Mouse (Mus musculus) heart, adult 9 months (tissue): ENCODE data around the gene Rundc1.
"Not testable (repeated sequence)": the region's sequence is repeated elsewhere in the genome, so short reads cannot be mapped to it uniquely, and the experiment has no call there.

ENCODE experiments used
- DNase-seq, 2 experiments: peaks; one replicate each; pipeline ENCODE4 v3.0.0; 2022; ENCODE audit warnings: low spot score in 2 of 2

Rundc1 gene

DNA sequence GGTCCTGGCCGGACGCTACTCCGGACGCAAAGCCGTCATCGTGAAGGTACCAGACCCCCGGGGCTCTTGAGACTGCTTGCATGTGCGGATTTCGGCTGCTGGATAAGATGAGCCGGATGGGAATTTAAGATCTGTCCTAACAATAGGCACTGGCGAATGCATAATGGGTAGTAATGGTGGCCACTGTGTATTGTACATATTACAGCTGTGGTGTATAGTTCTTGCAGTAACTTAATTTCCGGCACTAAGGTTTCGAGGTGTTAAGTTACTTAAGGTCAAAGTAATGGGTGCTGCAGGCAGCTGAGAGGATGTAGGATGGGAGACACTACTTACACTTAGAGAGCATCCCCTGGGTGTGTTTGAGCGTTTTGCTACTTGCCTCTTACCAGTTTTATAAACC, 17.9 kb downstream of the Rundc1 start:
- no peak for DNase-seq

DNA sequence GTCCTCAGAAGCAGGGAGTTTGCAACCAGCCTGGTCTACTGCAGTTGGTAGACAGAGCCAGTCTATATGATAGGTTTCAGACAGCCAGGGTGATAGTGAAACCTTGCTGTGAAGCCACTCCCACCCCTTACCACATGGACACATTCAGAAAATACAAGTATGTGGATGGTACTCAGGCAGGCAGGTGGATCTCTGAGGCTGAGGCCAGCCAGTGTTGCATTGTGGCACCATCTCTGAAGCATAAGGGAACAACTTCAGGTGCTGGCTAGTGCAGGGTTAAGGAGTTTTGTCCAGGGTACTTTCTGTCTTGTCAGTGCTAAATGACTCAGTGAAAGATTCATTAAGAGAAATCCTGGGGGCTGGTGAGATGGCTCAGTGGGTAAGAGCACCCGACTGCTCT, 21.4 kb downstream of the Rundc1 start:
- DNase-seq = no peak

DNA sequence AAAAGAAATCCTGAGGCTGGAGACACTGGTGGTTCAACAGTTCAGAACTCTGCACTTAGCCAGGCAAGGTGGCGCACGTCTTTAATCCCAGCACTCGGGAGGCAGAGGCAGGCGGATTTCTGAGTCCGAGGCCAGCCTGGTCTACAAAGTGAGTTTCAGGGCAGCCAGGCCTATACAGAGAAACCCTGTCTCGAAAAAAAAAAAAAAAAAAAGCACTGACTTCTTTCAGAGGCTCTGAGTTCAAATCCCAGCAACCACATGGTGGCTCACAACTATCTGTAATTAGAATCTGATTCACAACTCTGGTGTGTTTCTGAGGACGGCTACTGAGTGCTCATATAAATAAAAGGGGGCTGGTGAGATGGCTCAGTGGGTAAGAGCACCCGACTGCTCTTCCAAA, 22.0 kb downstream of the Rundc1 start:
- DNase-seq = not testable (repeated sequence)

DNA sequence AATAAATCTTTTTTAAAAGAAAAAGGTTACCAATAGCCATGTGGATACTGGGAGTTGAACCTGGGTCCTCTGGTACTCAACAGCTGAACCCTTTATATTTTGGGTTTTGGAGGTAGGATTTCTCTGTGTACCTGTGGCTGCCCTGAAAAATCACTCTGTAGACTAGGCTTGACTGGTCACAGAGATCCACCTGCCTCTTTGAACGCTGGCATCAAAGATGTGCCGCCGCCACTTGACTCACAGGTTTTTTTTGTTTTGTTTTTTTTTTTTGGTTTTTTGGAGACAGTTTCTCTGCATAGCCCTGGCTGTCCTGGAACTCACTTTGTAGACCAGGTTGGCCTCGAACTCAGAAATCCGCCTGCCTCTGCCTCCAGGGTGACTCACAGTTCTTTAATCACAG, 22.9 kb downstream of the Rundc1 start:
- DNase-seq = no peak

DNA sequence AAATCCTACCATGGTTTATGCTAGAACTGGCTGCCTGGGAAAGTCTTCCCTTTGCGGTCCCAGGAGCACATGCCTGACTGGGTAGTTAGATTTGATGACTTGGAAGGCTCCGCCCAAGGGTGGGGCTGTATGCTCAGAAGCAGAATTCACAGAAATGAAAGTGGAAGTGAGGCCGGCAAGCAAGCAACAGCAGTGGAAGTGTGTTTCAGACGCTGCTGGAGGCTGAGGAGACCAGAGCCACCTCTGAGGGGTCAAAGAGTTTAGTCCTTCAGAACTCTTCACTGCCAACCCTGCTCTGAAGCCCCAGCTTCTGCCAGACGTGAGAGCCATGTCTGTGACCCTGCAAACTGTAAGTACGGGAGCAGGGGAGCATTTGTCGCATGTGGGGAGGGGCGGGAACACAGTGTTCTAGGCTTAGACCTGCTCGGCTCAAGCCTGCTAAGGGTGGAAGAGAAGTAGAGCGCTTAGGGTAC, 23.4 kb downstream of the Rundc1 start, which contains the start of gene Ifi35:
Ifi35 (plus strand) TSS at position 134 of the 473 bp plus-strand sequence.
- DNase-seq = peak; percentile 89 to 90

DNA sequence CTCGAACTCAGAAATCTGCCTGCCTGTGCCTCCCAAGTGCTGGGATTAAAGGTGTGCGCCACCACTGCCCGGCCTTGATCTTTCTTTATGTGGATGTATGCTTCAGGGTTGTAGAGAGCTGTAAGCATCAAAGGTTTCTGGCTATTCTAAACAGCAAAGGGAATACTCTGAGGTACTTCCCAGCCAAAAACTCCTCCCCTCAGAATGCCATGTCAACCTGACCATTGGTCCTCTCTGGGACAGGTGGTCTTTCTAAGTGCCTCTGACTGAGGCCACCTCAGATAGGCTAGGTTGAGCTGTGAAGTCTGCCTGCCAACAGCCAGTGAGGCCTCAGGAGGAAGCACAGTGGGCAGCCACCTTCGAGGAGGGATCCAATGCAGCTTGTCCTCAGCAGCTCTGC, 24.0 kb downstream of the Rundc1 start:
- no peak for DNase-seq

DNA sequence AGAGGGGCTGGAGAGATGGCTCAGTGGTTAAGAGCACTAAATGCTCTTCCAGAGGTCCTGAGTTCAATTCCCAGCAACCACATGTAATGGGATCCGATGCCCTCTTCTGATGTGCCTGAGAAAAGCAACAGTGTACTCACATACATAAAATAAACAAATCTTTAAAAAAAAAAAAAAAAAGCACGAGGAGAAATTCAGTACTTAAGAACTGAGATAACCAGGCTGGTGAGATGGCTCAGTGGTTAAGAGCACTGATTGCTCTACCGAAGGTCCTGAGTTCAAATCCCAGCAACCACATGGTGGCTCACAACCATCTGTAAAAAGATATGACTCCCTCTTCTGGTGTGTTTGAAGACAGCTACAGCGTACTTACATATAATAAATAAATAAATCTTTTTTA, 24.7 kb downstream of the Rundc1 start:
- not testable (repeated sequence) for DNase-seq

DNA sequence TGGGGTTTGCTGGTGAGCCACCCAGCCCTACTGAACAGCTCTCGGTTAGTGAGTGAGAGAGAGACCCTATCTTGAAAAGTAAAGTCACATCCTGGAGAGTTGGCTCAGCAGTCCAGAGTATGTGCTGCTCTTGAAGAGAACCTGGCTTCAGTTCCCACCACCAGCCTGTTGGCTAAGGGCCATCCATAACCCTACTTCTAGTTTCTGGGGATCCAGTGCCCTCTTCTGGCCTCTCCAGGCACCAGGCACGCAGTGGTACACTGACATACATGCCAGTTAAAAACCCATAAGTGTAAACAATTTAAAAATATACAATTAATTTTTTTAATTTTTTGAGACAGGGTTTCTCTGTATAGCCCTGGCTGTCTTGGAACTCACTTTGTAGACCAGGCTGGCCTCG, 25.5 kb downstream of the Rundc1 start:
- DNase-seq = no peak

DNA sequence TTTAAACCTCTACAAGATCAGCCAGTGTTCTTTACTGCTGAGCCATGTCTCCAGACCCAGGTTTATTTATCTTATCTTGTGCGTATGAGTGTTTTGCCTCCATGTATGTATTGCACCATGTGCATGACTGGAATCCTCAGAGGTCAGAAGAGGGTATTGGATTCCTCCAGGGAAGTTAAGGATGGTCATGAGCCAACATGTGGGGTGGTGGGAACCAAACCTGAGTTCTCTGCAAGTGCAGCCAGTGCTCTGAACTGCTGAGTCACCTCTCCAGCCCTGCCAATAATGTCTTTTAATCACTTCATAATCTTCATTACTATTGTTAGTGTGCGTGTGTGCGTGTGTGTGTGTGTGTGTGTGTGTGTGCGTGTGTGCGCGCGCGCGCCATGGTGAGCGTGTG, 26.7 kb downstream of the Rundc1 start:
- no peak for DNase-seq

DNA sequence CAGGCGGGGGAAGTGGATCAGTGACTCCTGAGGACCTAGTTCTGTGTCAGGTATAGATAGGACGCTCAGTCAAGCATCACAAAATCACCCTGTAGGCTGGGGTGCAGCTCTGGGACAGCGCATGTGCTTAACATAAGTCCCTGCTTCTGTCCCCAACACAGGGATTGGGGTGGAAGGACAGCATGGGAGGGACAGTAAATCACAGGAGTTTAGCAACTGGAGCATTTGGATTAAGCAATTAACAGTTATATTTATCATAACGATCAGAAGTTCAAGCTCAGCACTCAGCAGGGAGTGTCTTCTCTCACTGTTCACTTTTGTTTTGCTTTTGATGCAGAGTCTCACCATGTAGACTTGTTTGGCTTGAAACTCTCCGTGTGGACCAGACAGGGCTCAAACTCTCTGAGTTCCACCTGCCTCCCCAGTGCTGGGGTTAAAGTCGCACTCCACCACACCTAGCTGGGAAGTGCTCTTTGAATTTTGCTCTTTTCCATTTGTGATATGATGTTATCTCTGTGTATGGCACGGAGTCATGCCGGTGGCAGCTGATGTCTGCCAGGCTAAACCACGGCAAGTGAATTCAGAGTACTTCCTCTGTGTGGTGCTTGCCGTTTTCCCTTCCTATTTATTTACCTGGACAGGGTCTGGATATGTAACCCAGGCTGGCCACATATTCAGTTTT, 27.3 kb downstream of the Rundc1 start:
- no peak for DNase-seq

DNA sequence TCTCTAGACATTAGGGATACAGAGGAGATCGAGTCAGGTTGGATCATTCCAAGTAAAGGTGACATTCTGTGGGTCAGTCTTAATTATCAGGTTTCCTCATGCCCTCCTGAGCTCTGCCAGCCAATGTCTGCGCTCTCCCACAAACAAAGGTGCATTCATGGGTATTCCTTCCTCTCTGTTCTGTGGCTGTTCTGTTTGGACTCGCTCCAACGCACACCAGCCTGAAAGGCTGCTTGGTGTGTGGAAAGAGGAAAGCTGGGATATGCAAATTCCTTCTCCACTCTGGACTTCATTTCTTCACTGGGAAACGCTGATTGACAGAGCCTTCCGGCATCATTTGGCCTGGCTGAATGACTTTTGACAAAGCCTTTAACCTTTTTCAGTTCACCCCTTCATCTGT, 29.8 kb downstream of the Rundc1 start:
- no peak for DNase-seq

DNA sequence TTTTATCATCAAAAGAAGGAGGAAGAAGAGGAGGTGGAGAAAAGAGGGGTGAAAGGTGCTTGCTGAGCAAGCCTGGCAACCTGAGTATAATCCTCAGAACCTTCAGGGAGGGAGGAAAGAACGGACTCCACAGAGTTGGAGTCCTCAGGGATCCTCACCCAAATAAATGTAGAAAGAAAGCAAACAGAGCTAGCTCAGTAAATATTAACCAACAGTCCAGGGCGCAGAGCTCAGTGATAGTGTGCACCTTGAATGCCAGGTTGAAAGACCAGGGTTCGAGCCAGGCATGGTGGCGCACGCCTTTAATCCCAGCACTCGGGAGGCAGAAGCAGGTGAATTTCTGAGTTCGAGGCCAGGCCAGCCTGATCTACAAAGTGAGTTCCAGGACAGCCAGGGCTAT, 30.7 kb downstream of the Rundc1 start:
- DNase-seq = no peak

DNA sequence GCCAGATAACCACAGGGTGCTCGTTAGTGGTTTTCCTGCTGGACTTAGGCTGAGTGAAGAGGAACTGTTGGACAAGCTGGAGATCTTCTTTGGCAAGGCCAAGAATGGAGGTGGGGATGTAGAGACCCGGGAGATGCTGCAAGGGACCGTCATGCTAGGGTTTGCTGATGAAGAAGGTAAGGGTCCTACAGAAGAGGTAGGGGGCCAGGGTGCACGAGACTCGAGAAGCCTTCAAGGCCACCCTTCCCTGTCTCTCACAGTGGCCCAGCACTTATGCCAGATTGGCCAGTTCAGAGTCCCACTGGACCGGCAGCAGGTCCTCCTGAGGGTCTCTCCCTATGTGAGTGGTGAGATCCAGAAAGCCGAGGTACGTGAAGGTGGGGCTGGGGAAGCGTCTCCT, 32.7 kb downstream of the Rundc1 start:
- no peak for DNase-seq

DNA sequence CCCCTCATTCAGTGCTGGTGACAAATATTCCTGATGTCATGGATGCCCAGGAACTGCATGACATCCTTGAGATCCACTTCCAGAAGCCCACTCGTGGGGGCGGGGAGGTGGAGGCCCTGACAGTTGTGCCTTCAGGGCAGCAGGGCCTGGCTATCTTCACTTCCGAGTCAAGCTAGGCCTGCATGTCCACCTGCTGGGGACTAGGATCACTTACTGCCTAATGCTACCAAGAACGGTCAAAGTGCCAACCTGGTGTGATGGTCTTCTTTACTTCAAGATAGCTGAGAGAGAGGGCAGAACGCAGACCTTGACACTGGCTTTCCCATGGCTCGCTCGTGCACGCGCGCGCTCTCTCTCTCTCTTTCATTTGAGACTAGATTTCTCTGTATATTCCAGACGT, 33.3 kb downstream of the Rundc1 start:
- no peak for DNase-seq

DNA sequence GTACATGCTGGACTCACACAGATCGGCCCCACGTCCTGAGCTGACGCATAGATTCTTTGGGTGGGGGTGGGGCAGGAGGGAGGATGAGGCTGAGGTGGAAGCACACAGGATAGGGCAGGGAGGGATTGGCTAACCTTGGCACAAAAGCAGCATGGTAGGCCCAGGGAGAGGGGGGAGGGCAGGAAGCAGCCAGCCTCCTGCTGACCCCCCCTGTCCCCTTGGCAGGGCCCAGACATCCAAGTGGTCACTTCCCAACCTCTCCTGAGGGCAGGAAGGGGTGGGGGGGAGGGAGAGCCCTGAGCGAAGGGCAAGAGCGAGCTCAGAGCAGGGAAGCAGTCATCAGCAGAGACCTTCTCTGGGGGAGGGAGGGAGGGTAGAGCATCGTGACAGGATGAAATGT, 34.8 kb downstream of the Rundc1 start:
- DNase-seq = no peak

DNA sequence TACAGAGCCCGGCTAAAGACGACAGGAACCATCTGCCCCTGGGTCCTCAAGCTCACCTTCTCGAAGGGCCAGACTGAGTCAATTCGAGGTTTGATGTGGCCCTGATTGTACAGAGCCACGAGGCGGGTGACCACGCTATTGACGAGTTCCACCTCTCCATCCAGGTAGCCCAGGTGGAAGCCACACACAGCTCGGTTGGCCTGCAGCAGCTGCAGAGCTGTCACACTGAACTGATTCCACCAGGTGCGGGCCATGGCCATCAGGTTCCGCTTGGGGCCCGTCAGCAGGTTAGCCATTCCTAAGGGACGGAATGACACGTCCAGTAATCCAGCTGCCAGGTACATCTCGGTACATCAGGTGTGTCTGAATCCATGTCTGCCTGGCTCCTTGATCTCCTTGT, 35.4 kb downstream of the Rundc1 start:
- no peak for DNase-seq

DNA sequence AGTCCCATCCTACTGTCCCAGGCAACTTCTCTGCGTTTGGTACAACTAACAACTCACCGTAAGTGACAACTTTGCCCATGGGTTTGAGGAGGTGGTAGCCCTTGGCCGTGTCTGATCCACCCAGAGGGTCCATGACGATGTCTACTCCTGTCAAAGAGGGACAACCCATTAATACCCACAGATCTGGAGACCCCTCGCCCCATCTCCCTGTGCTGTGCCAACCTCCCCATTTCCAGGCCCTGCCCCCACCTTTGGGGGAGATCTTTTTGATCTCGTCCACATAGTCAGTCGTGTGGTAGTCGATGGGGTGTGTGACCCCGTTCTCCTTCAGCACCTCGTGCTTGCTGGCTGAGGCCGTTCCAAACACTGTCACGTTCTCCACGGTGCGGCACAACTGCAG, 37.3 kb downstream of the Rundc1 start:
- no peak for DNase-seq

DNA sequence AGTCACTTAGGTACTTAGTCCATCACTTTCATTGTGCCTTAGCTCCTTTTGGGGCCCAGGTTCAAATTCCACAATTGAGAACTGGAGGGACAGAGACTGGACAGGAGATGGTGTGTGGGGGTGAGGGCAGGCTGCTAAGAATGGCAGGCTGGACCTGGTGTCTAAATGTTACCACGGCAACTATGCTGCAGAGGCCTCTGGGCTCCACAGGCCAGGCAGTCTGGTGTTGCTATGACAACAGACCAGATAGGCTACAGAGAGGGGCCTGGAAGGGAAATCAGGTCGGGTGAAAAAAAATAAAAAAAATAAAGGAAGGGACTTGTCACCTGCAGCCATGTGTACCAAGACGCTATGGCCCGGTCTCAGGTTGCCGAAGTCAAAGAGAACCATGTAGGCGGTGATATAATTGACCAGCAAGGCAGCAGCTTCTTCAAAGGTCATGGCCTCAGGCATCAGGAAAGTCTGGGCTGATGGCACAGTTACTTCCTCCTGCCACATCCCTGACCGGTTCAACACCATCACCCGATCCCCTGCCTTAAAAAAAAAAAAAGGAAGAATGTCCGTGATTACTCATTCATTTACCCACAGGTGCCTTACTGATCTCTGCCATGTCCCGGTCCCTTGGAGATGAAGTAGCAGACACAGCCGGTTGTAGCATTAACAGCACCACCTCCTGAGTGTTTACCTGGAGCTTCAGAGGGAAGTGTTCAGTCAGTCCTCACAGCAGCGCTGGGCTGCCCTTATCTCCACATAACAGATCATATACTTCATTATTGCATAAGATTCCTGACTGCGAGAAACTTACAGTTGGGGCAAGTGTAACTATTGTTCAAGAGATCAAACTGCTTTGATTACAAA, 37.9 kb downstream of the Rundc1 start:
- no peak for DNase-seq

DNA sequence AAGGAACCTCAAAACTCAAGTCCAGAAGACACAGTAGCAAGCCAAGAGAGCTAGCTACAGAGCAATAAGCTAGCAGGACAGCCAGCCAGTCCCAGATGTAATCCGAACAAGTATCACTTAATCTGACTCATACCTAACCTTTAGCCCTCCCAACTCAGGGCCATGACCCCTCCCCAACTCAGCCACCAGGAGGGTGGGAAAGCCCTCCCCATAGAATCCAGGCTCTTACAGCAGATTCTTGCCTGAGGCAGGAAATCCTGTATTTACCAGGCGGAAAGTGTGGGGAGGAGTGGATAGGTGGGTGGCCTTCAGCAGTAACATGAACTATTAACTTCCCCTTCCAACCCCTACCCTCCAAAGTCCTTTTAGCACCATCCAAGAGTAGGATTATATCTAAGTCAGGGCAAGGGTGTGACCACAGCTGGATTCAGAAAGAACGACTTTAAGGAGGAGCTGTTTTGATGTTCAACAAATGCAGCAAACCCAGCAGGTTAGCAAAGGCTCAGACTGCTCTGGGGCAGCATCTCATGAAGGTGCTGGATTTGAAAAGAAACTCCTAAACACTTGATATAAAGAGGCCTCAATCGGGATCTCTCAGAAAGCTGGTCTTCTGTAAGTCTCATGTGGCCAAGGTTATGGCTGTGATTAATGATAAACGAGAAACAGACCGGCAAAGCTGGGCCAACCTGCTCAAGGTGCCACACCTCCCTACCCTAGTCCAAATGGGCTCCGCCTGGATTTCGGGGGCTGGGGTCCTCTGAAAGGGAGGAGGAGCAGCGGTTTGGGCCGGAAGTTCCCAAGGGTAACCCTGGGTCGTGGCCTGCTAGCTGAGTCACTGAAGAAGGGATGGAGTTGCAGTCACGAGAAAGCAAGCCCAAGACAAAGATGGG, 39.6 kb downstream of the Rundc1 start, which contains the start of gene Rnd2:
Rnd2 (plus strand) TSS at position 789 of the 890 bp plus-strand sequence.
- DNase-seq = peak in 1 of 2 experiments; percentile 45

DNA sequence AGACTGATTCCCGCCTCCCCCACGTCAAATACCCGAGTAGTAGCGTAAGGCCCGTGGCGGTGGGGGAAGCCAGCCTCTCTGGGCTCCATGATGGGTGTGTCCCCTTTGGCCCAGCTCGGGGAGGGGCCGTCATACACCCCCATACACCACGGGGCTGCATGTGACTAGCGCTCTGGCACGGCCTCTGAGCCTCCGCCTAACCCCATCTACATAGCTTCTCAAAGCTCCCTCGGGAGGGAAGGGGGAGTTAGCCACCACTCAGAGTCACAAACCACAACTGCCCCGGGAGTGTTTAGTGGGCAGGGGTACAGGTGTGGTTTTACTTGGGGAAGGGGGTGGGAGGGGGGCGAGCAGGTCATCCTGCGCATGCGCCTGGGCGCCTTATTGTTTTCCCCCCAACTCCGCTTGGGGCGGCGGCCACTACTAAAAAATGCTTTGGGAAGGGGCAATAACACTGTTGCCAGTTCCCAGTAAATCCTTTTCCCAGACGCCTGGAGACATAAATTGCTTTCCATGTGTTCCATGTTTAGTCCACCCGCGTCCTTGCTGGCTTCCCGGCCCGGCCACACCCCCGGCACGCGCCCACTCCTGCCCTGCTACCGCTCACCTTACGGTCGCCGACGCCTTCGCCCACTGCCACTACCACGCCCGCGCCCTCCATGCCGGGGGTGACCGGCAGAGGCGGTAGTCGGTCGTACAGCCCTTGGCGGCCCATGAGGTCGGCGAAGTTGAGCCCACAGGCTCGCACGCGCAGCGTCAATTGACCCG, 40.4 kb downstream of the Rundc1 start:
- DNase-seq = peak; percentile 83 to 87

DNA sequence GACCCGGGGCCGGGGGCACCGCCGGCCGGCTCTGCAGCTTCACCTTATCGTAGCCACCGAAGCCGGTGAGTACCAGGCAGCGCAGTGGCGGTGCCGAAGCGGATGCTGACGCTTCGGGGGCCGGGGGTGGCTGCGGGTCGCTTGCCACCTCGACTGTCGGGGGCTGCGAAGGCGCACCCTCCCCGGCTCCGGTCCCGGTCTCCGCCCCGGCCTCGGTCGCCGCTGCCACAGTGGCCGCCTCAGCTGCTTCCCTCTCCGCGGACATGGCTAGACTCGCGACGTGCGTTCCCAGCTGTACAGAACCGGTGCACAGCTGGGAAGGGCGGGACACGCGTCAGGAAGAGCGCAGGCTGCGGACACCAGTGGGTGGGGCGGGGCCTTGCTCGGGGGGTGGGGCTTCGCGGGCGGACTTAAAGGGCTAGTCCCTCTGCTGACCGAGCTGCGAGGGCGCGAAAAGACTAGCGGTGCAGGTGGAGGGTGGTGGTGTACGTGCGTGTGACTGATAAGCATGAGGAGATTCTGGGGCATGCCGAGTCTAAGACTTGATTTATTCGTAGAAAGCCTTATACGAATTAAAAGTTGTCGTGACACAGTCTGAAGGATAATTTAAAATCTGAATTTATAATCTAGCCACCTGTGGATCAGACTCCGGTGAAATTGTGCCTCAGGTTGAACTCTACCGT, 41.1 kb downstream of the Rundc1 start, which contains the start of gene Vat1:
Vat1 (minus strand) TSS at position 362 of the 683 bp plus-strand sequence.
- DNase-seq = peak; percentile 68 to 79
